Mouse (Mus musculus): ENCODE data around the gene Arfgap2.
A peak's percentile ranks its signal among the peaks of the same experiment; 100 is the strongest.

Gene Arfgap2

DNA sequence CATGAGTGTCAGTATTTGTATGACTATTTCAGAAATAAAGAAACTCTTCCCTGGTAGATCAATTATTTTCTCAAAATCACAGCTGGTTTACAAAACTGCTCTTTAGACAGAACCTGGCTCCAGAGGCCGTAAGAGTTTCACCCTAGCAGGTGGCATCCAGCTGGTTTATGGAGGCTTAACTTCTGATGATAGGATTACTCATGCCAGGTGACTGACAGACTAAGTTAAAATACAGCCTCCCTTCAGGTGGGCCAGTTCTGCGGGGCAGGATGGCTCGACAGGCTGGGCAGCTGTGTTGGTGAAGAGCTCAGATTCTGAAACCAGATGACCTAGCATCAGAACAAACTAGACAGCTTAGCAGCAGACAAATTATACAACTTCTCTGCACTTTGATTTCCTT is 44.8 kb downstream of the Arfgap2 start:
- no peak for DNase-seq

DNA sequence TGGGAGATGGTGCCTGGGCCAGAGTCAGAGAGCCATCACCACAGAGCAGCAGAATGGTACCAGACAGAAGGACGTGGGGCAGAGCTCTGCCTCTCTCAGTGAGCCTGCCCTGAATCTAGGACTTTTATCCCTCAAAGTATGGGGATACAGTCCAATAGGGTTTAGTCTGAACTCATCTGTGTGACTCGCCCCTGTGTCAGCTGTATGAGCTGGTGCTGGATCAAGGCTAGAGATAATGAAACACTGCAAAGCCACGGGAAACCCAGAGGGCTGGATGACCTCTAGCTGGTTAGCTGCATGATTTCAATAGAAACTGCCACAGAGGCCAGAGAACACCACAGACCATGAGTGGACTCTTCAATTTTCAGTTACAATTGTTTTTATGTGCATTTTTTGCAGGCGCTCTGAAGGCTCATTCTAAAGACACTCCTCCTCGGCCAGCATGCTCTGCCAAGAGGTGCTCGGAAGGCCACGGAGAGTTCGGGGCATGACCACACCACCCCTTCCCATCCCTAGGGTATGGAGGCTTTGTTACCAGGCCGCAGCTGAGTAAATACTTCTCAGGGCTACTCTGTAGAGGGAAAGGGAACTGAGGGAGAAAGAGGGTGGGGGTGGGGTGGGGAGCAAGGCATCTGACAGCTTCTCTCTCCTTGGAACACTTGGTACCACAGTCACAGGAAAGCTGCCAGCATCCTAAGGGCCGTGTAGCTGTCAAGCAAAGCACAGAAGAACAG is 48.0 kb downstream of the Arfgap2 start:
- peak; percentile 30 to 62 for DNase-seq

DNA sequence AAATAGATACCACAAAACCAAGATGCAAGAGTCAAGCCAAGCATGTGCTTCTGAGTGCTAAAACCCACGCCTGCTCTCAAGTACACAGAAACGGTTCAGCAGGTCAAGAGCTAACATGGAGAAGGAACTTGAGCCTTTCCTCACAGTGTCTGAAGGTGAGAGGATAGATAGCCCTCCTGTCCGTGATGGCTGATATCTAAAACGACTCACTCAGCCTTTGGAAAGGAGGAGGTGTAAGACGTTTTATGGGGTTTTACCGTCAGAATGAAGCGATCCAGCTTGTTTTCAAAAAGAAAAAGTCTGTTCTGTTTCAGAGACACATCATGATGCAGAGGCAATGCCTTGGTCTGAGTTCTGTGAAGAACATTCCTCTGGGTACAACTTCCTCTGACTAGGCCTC is 49.4 kb downstream of the Arfgap2 start:
- DNase-seq, result no peak

DNA sequence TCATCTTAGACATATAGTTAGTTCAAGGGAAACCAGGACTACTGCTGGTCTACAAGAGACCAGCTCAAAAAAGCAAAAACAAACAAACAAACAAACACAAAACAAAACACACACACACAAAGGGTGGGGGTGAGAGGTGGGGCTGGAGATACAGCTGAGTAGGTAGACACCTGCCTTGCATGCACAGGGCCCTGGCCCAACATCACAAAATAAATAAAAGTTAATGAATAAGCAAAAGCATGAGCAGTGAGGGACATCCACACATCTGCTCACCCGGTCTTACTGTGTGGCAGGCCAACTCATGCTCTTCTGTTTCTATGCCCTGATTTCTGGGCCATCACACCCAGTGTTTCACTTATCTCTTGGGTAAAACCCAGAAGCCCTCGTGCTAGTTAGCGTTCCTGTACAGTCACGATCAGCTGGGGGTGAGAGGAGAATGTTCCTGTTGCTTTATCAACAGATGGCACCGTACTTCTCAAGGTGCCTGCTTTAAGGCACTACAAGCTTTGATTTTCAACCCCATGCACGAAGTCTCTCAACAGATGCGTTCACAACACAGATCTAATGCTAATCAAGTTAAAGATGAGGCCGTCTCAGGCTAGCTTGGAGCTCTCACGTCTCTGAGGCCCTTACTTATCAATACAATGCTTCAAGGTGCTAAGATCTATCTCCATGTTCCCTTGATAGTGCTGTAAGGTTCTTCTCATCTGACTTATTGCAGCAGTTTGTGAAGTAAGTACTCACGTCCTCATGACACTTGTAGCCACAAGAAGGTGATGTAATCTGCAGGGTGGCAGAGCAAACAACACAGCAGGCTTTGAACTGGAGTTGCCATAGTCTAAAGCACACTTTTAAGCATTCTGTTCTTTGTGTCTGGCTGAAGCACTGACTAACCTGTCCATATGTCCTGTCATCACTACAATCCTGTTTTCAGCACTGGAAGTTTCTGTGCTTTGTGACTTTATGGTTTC is 56.1 kb downstream of the Arfgap2 start:
- DNase-seq, result peak; percentile 19 to 54

DNA sequence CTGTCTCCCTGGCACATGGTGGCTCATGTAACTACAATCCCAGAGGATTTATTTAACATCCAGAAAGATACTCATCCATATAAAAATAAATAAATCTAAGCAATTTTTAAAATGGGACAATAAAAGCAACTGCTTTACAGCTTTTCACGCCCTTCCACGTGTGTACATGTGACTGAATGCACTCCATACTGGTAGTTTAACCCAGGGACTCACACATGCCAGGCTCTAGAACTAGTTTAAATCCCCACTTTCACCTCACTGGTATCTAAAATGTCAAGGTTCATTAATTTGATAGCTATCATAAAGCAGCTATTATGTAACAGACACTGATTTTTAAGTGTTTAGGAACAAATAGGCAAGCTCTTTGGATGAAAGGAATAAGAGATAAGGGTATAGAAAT is 57.1 kb downstream of the Arfgap2 start:
- no peak for DNase-seq

DNA sequence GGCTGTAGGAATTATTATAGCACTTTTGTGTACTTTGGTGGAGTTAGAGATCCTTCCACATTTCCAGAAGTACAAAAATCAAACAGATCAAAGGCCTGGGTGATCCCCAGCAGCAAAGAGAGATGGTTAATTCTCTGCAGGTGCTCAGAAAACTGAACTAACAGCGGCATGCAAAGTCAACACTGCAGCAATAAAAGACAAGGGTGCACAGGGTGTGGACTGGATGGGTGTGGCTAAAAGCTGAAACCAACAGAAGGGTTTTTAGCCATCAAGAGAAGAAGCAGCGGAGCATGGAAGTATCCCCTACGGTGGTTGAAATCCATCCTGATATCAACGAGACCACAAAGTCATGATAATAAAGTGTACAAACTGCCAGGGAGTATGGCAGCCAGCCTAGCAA is 57.7 kb downstream of the Arfgap2 start:
- no peak for DNase-seq

DNA sequence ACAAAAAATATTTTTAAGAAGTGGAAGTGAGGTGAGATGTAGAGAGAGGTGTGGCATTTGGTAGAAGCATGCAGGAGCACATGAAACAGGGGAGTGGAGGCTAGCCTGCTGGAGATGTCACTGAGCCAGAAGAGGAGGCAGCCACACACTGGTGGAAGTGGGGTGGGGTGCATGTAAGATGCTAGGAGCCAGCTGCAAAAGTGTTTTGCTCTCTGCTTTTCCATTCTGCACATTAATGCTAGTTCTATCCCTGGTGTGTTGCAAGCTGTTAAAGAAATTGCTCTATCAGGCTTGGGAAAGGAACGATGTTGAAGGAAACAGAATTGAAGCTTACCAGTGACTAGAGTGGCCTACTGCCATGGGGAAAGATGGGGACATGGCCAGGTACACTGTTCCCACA is 59.6 kb downstream of the Arfgap2 start:
- no peak for DNase-seq

DNA sequence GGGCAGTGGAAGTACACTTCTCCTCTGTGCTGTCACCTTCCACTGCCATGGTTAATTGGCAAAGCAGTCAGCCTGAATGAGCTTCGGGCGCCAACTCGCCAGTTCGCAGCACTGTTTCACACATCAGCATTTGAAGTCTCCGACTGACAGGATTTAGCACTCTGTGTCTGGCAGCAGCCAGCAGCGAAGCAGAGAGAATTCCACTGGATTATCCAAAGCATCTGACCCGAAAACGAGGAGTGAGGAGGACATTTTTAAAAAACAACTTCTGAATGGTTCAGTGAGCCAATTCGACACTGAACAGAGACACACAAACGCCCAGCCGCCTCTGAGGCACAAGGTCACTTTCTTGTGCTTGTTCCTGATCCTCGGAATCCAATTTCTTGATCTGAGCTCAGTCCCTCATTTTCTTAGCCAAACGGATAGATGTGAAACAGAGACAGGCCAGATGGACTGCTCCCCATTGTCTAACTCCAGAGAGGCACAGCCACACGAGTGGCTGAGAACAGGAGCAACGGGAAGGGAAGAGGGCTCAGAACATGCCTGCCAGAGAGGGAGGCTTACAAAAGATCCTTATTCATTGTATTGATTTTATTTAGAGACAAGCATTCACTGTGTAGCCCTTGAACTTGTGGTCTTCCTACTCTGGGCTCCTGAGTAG is 60.1 kb downstream of the Arfgap2 start:
- peak; percentile 51 to 68 for DNase-seq
